Mouse (Mus musculus) E14TG2a.4 (cell line): Measurements from ENCODE around the gene Dtd1.

ENCODE experiments used
- H3K27me3 ChIP-seq: 2 replicates; pipeline ENCODE4 v1.6.1; 2014; ENCODE audit warnings: low read length, control low read depth; ENCODE audit not compliant: insufficient read depth
- H3K36me3 ChIP-seq: 2 replicates; pipeline ENCODE4 v1.6.1; 2014; ENCODE audit warnings: low read length, control low read depth; ENCODE audit not compliant: insufficient read depth
- H3K4me1 ChIP-seq: replicated peaks from 2 replicates; pipeline ENCODE4 v1.6.1; 2014; ENCODE audit warnings: low read depth, low read length, control low read depth
- H3K4me3 ChIP-seq: replicated peaks from 2 replicates; pipeline ENCODE4 v1.5.1; 2014; ENCODE audit warnings: mild to moderate bottlenecking, low read length
- H3K9me3 ChIP-seq: 2 replicates; pipeline ENCODE4 v1.6.1; 2014; ENCODE audit warnings: low read length, control low read depth
- CTCF ChIP-seq: conservative IDR thresholded peaks from 2 replicates; pipeline ENCODE4 v1.5.1; 2014; ENCODE audit warnings: low read length
- NANOG ChIP-seq: IDR thresholded peaks from 2 replicates; pipeline ENCODE4 v1.6.1; 2014; ENCODE audit warnings: borderline replicate concordance, low read length, mixed read lengths
- POU5F1 ChIP-seq: IDR thresholded peaks from 2 replicates; pipeline ENCODE4 v1.6.1; 2014; ENCODE audit warnings: low read length, borderline replicate concordance

The Dtd1 gene

DNA sequence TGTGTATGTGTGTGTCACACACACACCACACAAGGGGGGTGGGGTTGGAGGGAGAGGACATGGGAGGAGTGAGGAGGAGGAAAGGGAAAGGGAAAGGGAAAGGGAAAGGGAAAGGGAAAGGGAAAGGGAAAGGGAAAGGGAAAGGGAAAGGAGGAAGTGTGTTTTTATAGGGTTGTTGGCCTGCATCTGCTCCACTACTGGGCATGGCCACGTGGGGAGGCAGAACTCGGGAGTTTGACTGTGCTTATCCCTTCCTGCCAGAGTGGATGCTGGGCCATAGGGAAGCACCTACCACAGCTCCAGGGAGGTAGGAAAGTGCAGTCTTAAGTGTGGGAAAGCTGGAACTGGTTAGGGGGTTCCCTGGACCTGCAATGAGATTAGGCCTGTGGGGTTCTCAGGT, 114.9 kb downstream of the Dtd1 start:
- Histone ChIP-seq H3K36me3 (no peaks in the 10 kb centered on the region), H3K4me3 (no peak overlapping the region), H3K9me3 (peaks cover 12% of the 10 kb centered on the region), H3K4me1 (peaks cover 52% of the 10 kb centered on the region), H3K27me3 (no peaks in the 10 kb centered on the region)
- TF ChIP-seq CTCF (no peak), POU5F1 (no peak), NANOG (no peak)

DNA sequence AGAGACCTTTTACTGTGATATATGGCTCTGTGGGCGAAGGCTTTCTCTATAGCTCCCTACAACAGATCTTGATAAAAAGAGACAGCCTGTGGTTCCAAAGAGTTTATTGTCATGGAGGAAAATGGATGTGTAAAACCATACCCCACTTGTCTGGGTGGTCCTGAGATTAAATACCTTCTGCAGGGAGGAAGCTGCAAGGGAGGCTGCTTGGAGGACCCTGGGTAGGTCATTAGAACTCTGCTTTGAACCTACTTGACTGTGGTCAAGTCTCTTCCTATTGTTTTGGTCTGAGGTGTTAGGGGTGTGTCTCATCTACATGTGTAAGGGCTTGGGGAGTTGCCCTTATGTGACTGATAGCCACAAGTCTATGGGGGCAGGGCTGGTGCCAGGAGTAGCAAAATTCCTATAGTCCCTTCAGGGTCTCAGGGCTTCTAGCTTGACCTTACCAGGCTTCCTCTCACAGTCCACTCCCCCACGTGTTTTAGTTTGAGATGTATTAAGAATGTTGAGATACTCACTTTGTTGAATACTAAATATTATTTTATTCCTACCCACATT, 115.6 kb downstream of the Dtd1 start:
- no peak overlapping the region for H3K4me3 ChIP-seq
- no peaks in the 10 kb centered on the region for H3K36me3 ChIP-seq
- H3K4me1 ChIP-seq: peaks cover 59% of the 10 kb centered on the region
- peaks cover 12% of the 10 kb centered on the region for H3K9me3 ChIP-seq
- TF ChIP-seq NANOG: peak; percentile 67; the same call in 1 of the 2 replicates
- peak; percentile 54; the same call in 1 of the 2 replicates for TF ChIP-seq POU5F1
- TF ChIP-seq CTCF: no peak
- no peaks in the 10 kb centered on the region for H3K27me3 ChIP-seq

DNA sequence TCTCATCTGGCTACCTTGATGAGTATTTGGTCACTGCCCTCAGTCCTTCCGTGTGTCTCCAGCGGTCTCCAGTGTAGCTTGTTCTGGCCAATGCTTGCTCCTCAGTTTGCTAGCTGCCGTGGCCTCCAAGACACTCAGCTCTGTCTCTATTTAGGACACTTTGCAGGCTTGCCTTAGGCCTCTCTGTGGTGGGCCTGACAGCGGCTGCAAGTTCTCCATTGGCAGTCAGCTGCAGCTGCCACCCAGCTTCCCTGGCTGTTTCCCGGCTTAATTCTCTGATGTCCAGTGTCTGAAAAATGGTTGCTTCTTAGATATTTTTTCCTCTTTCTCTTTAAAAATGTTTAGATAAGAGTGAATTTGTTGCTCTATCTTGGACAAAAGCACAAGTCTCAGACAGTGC, 116.6 kb downstream of the Dtd1 start:
- H3K4me3 ChIP-seq: peak overlapping the region; percentile 35; the same call in 1 of the 2 replicates
- no peak for TF ChIP-seq CTCF
- no peak for TF ChIP-seq POU5F1
- peaks cover 67% of the 10 kb centered on the region for H3K4me1 ChIP-seq
- no peaks in the 10 kb centered on the region for H3K36me3 ChIP-seq
- peaks cover 12% of the 10 kb centered on the region for H3K9me3 ChIP-seq
- no peaks in the 10 kb centered on the region for H3K27me3 ChIP-seq

DNA sequence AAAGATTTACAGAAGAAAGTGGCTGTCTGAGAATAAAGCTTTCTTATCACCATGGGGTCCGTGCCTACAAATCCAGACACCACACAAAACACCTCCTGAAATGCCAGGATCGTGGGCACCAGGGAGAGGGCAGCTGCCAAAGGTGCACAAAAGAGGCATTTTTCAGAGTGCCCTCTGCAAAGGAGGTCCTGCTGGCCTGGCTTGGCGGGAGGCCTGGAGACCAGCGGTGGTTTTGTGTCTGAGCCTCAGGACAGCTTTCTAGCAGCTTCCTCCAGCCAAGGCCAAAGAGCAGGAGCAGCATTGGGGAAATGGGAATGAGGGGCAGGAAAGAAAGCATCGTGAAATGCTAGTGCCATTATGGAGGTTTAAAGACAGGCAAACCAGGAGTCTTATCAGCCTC, 118.6 kb downstream of the Dtd1 start:
- H3K4me3 ChIP-seq: no peak overlapping the region

DNA sequence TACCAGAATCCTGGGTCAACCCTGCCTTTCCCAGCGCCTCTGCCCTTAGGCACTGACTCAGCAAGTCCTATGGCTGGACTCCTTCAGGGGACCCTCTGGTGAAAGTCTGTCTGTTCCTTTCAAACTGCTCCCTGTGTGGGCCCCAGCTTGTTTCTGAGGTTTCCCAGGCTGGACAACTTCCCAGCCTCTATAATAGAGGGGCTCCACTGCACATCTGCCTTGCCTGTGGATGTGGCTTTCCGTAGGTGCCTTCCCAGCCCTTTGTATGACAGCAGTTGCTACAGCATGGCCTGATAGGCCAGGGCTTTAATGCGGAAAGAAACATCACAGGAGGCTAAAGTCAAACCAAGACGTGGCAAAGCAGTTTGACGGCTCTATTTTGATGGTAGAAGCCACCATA, 119.6 kb downstream of the Dtd1 start:
- Histone ChIP-seq H3K4me1 (peaks cover 58% of the 10 kb centered on the region), H3K4me3 (no peak overlapping the region), H3K36me3 (no peaks in the 10 kb centered on the region), H3K9me3 (no peaks in the 10 kb centered on the region), H3K27me3 (no peaks in the 10 kb centered on the region)
- TF ChIP-seq POU5F1: no peak
- no peak for TF ChIP-seq CTCF
- TF ChIP-seq NANOG: no peak

More for the DNA sequence above, 118.6 kb downstream of the Dtd1 start:
- TF ChIP-seq POU5F1 (no peak), CTCF (no peak), NANOG (no peak)
- Histone ChIP-seq H3K9me3 (no peaks in the 10 kb centered on the region), H3K27me3 (no peaks in the 10 kb centered on the region), H3K36me3 (no peaks in the 10 kb centered on the region), H3K4me1 (peaks cover 68% of the 10 kb centered on the region)

DNA sequence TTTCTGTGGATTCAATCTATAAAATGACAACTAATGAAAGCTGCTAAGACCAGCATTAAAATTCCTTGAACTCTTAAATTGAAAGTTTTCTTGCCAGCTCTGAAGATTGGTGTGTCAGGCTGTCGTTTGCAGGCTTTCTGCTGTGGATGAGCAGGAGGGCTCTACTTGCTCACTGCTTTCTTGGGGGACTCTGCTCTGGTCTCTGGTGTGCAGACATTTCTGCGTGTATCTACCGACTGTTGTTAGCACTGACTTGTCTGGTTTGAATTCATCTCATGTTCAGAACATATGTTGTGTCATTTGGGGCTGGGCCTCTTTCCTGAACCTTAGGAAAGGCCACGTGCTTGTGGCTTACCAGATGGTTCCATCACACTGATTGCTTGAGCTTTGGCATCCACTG, 120.0 kb downstream of the Dtd1 start:
- no peak overlapping the region for H3K4me3 ChIP-seq
- H3K9me3 ChIP-seq: no peaks in the 10 kb centered on the region
- H3K36me3 ChIP-seq: no peaks in the 10 kb centered on the region
- TF ChIP-seq POU5F1: no peak
- no peak for TF ChIP-seq CTCF
- no peak for TF ChIP-seq NANOG
- H3K27me3 ChIP-seq: no peaks in the 10 kb centered on the region
- H3K4me1 ChIP-seq: peaks cover 56% of the 10 kb centered on the region

DNA sequence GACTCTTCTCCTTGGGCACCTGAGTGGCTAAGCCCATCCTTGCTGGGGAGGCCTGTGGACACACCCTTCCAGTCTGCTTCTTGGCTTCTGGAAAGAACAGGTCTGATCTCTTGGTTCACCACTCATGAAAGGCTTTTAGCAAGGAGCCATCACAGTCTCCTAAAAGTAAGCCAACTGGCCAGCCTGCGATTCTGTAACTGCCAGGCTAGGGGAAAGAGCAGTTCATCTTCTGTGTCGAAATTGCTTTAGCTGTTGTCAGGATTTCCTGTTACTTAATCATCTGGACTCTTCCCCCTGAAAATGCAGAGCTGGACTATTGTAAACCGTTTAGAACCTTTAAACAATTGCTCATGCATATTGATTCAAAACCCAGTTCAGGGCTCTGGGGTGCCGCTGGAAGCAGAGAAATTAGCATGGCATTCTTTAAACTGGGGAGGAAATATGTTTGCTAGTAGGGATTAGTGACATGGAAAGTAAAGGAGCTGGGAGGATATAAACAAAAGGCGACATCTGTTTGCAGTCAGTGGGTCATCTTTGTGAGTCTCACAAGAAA, 120.8 kb downstream of the Dtd1 start:
- Histone ChIP-seq H3K36me3 (no peaks in the 10 kb centered on the region), H3K4me3 (no peak overlapping the region), H3K4me1 (peaks cover 57% of the 10 kb centered on the region), H3K9me3 (no peaks in the 10 kb centered on the region), H3K27me3 (no peaks in the 10 kb centered on the region)
- TF ChIP-seq CTCF (no peak), NANOG (no peak), POU5F1 (no peak)

DNA sequence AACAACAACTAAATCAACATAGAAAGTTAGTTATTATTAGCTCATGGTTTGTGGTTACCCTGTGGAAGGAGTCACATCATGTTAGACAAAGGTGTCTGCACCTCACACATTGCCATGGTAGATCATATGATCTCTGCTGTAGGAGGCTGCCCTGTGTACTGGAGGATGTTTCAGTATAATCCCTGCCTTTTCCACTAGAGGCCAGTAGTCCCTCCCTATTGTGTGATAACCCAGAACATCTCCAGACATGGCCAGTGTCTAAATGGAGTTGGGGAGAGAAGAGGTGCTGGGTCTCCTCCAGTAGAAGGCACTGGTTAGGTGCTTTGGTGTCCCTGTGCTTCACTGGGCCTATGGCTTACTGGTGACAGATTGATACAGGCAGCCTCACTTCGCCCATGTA, 125.0 kb downstream of the Dtd1 start:
- Histone ChIP-seq H3K4me1 (peaks cover 27% of the 10 kb centered on the region), H3K27me3 (no peaks in the 10 kb centered on the region), H3K4me3 (no peak overlapping the region), H3K9me3 (no peaks in the 10 kb centered on the region), H3K36me3 (peaks cover 4% of the 10 kb centered on the region; the same call in 1 of the 2 replicates)
- TF ChIP-seq POU5F1: no peak
- peak; percentile 52 for TF ChIP-seq CTCF
- TF ChIP-seq NANOG: no peak

DNA sequence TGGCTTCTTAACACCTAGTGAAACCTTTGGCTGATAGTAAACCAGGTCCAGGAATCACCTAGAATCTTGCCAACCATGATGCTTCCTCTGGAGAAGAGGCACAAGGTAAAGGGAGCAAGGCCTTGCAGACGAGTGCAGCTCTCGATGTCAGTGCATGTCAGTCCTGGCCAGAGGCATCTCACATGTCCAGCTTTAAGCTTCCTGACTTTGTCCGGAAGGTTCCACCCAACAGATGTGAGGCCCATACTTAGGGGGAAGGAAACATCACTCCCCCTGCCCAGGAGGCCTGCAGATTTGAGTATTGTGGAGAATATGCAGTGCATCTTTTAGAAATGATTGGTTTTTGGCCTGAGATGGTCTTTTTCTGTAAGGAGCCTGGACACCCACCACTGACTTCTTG, 127.4 kb downstream of the Dtd1 start:
- Histone ChIP-seq H3K36me3 (peaks cover 4% of the 10 kb centered on the region; the same call in 1 of the 2 replicates), H3K4me3 (no peak overlapping the region)
- no peak for TF ChIP-seq NANOG
- no peak for TF ChIP-seq CTCF
- TF ChIP-seq POU5F1: no peak

More for the DNA sequence above, 127.4 kb downstream of the Dtd1 start:
- no peaks in the 10 kb centered on the region for H3K9me3 ChIP-seq
- H3K27me3 ChIP-seq: no peaks in the 10 kb centered on the region
- H3K4me1 ChIP-seq: peaks cover 17% of the 10 kb centered on the region
